Mouse (Mus musculus) myocyte (in vitro differentiated cells): ENCODE measurements around the gene Acly. TPM values are rescaled to one million over a fixed set of nuclear protein-coding genes. Genes with fewer than 3 reads are reported as not detected.

Experiments
- H3K27me3 ChIP-seq: one replicate; pipeline ENCODE4 v1.6.1; 2011; ENCODE audit not compliant: control insufficient read depth, insufficient read depth, insufficient read length
- H3K36me3 ChIP-seq: one replicate; pipeline ENCODE4 v1.6.1; 2011; ENCODE audit not compliant: control insufficient read depth, insufficient read depth
- H3K4me2 ChIP-seq: one replicate; pipeline ENCODE4 v1.6.1; 2011; ENCODE audit warnings: low read depth, control low read depth
- H3K4me3 ChIP-seq: one replicate; pipeline ENCODE4 v1.5.1; 2011; ENCODE audit warnings: mild to moderate bottlenecking, control low read depth, moderate library complexity
- H3K79me2 ChIP-seq: one replicate; pipeline ENCODE4 v1.6.1; 2011; ENCODE audit not compliant: control insufficient read depth, insufficient read depth
- H3ac ChIP-seq: one replicate; pipeline ENCODE4 v1.6.1; 2011; ENCODE audit not compliant: control insufficient read depth, insufficient read length
- CEBPB ChIP-seq: IDR thresholded peaks from 2 replicates; pipeline ENCODE4 v1.6.1; 2011; ENCODE audit warnings: mild to moderate bottlenecking, moderate library complexity; ENCODE audit not compliant: poor library complexity, insufficient read depth, severe bottlenecking
- E2F4 ChIP-seq: IDR thresholded peaks from one replicate; pipeline ENCODE4 v1.6.1; 2011; ENCODE audit warnings: mild to moderate bottlenecking, control low read depth, moderate library complexity; ENCODE audit not compliant: insufficient read depth
- MAX ChIP-seq: IDR thresholded peaks from one replicate; pipeline ENCODE4 v1.6.1; 2011; ENCODE audit warnings: low read depth, mild to moderate bottlenecking, control low read depth
- MYOD1 ChIP-seq, 3 experiments: IDR thresholded peaks; one replicate each; pipeline ENCODE4 v1.6.1; 2011; ENCODE audit warnings: control low read depth in 2 of 3, low read depth in 2 of 3, mild to moderate bottlenecking in 2 of 3, moderate library complexity in 1 of 3; ENCODE audit not compliant: insufficient read length in 2 of 3, control insufficient read depth in 1 of 3
- MYOG ChIP-seq, 3 experiments: IDR thresholded peaks; one replicate each; pipeline ENCODE4 v1.6.1; 2011; ENCODE audit warnings: control low read depth in 2 of 3, low read depth in 2 of 3, mild to moderate bottlenecking in 2 of 3; ENCODE audit not compliant: insufficient read length in 2 of 3, control insufficient read depth in 1 of 3, insufficient read depth in 1 of 3
- POLR2A ChIP-seq: IDR thresholded peaks from one replicate; pipeline ENCODE4 v1.6.1; 2011; ENCODE audit warnings: low read depth, mild to moderate bottlenecking, control low read depth, moderate library complexity; ENCODE audit not compliant: insufficient read length
- POLR2AphosphoS2 ChIP-seq: IDR thresholded peaks from one replicate; pipeline ENCODE4 v1.6.1; 2011; ENCODE audit warnings: low read depth, control low read depth; ENCODE audit not compliant: insufficient read length
- REST ChIP-seq: IDR thresholded peaks from one replicate; pipeline ENCODE4 v1.6.1; 2011; ENCODE audit warnings: mild to moderate bottlenecking, control low read depth, moderate library complexity; ENCODE audit not compliant: insufficient read depth, insufficient read length
- SRF ChIP-seq: IDR thresholded peaks from one replicate; pipeline ENCODE4 v1.6.1; 2011; ENCODE audit warnings: low read depth; ENCODE audit not compliant: control insufficient read depth, insufficient read length
- TCF12 ChIP-seq: IDR thresholded peaks from one replicate; pipeline ENCODE4 v1.6.1; 2011; ENCODE audit warnings: mild to moderate bottlenecking, control low read depth; ENCODE audit not compliant: poor library complexity, insufficient read depth, severe bottlenecking
- TCF3 ChIP-seq: IDR thresholded peaks from one replicate; pipeline ENCODE4 v1.6.1; 2011; ENCODE audit warnings: low read depth, control low read depth; ENCODE audit not compliant: insufficient read length
- USF1 ChIP-seq: IDR thresholded peaks from one replicate; pipeline ENCODE4 v1.6.1; 2011; ENCODE audit warnings: low read depth, mild to moderate bottlenecking, control low read depth, moderate library complexity
- polyA plus RNA-seq: library from polyadenylated mRNA; unstranded; fragments of >200 nt; fragmentation: generic; extraction: Trizol; gene quantifications from one replicate; pipeline ENCODE4 v1.2.1, GENCODE M21; 2012; ENCODE audit warnings: missing spikeins

Acly gene
- polyA plus RNA-seq, 1 experiment, result 95.5 TPM

- H3K79me2 ChIP-seq, result no peaks in the 10 kb centered on the region
- no peaks in the 10 kb centered on the region for H3K27me3 ChIP-seq
- H3K4me2 ChIP-seq, result no peak overlapping the region
- no peak overlapping the region for H3K4me3 ChIP-seq
- TF ChIP-seq SRF (no peak), POLR2A (no peak), TCF12 (no peak), TCF3 (no peak), MAX (no peak), E2F4 (no peak), POLR2AphosphoS2 (no peak), REST (no peak), USF1 (no peak), MYOD1 (IDR thresholded peaks at IDR 0.05; ENCODE audit: control insufficient read depth in 1 of 3, insufficient read length in 2 of 3, low read depth in 2 of 3) (no peak), MYOG (IDR thresholded peaks at IDR 0.05; ENCODE audit: control insufficient read depth in 1 of 3, insufficient read depth in 1 of 3, insufficient read length in 2 of 3, low read depth in 2 of 3) (no peak), CEBPB (no peak)
- H3ac ChIP-seq, result no peak overlapping the region
- H3K36me3 ChIP-seq, result peaks cover 53% of the 10 kb centered on the region
Observed at GRCm38 (mm10) chr11:100500241-100500640, 27.6 kb downstream of the Acly start.

GRCm38 (mm10) chr11:100493771-100494170 lies 34.0 kb downstream of the Acly start:
- Histone ChIP-seq H3K4me2 (no peak overlapping the region), H3K79me2 (no peaks in the 10 kb centered on the region), H3K4me3 (no peak overlapping the region), H3ac (no peak overlapping the region), H3K27me3 (no peaks in the 10 kb centered on the region), H3K36me3 (peaks cover 77% of the 10 kb centered on the region)
- TF ChIP-seq MYOD1 (IDR thresholded peaks at IDR 0.05; ENCODE audit: control insufficient read depth in 1 of 3, insufficient read length in 2 of 3, low read depth in 2 of 3) (no peak), MYOG (IDR thresholded peaks at IDR 0.05; ENCODE audit: control insufficient read depth in 1 of 3, insufficient read depth in 1 of 3, insufficient read length in 2 of 3, low read depth in 2 of 3) (no peak), TCF3 (no peak), POLR2A (no peak), TCF12 (no peak)

- TF ChIP-seq REST, result no peak
- TF ChIP-seq MAX, result no peak
- no peak for TF ChIP-seq CEBPB
- TF ChIP-seq MYOD1 (IDR thresholded peaks at IDR 0.05; ENCODE audit: control insufficient read depth in 1 of 3, insufficient read length in 2 of 3, low read depth in 2 of 3), result no peak
- TF ChIP-seq SRF, result no peak
- no peak for TF ChIP-seq POLR2A
- TF ChIP-seq TCF12, result no peak
- no peak for TF ChIP-seq E2F4
- no peak for TF ChIP-seq MYOG (IDR thresholded peaks at IDR 0.05; ENCODE audit: control insufficient read depth in 1 of 3, insufficient read depth in 1 of 3, insufficient read length in 2 of 3, low read depth in 2 of 3)
- no peak for TF ChIP-seq TCF3
- no peak for TF ChIP-seq USF1
- no peak for TF ChIP-seq POLR2AphosphoS2
- no peak overlapping the region for H3K4me2 ChIP-seq
Observed at GRCm38 (mm10) chr11:100490951-100491350, 36.8 kb downstream of the Acly start.

GRCm38 (mm10) chr11:100485801-100486538 lies 41.8 kb downstream of the Acly start:
- Histone ChIP-seq H3K4me3 (no peak overlapping the region), H3K27me3 (no peaks in the 10 kb centered on the region), H3ac (no peak overlapping the region), H3K79me2 (no peaks in the 10 kb centered on the region), H3K4me2 (no peak overlapping the region), H3K36me3 (peaks cover 80% of the 10 kb centered on the region)
- TF ChIP-seq MYOG (IDR thresholded peaks at IDR 0.05; ENCODE audit: control insufficient read depth in 1 of 3, insufficient read depth in 1 of 3, insufficient read length in 2 of 3, low read depth in 2 of 3) (no peak), REST (no peak), TCF12 (no peak), TCF3 (no peak), MYOD1 (IDR thresholded peaks at IDR 0.05; ENCODE audit: control insufficient read depth in 1 of 3, insufficient read length in 2 of 3, low read depth in 2 of 3) (no peak), POLR2A (no peak), SRF (no peak), POLR2AphosphoS2 (no peak), E2F4 (no peak), USF1 (no peak), CEBPB (no peak), MAX (no peak)

More at GRCm38 (mm10) chr11:100490951-100491350, 36.8 kb downstream of the Acly start:
- no peak overlapping the region for H3K4me3 ChIP-seq
- no peaks in the 10 kb centered on the region for H3K27me3 ChIP-seq
- peaks cover 69% of the 10 kb centered on the region for H3K36me3 ChIP-seq
- H3K79me2 ChIP-seq, result no peaks in the 10 kb centered on the region
- H3ac ChIP-seq, result no peak overlapping the region
